Mouse (Mus musculus) neural tube, embryonic 14.5 days (tissue): ENCODE data around the gene Ints7. TPM values are rescaled to one million over a fixed set of nuclear protein-coding genes. Genes with fewer than 3 reads are reported as not detected.

Experiments used
- ATAC-seq: fragments of 200-750 bp; cut with Nextera tagmentation; 2 replicates; pipeline ENCODE4 v1.8.0; 2017; ENCODE audit warnings: low read depth, mild to moderate bottlenecking, moderate TSS enrichment, moderate library complexity
- H3K27ac ChIP-seq: fragments of 300-500 bp; sonication (generic); 2 replicates; pipeline ENCODE4 v1.5.1; 2014; ENCODE audit warnings: low read depth, mild to moderate bottlenecking, control low read depth, low read length, moderate library complexity, mixed read lengths
- H3K27me3 ChIP-seq: fragments of 300-500 bp; sonication (generic); 2 replicates; pipeline ENCODE4 v1.6.1; 2014; ENCODE audit warnings: low read length; ENCODE audit not compliant: control insufficient read depth, insufficient read depth
- H3K36me3 ChIP-seq: fragments of 300-500 bp; sonication (generic); 2 replicates; pipeline ENCODE4 v1.6.1; 2014; ENCODE audit warnings: low read length, mixed read lengths; ENCODE audit not compliant: control insufficient read depth, insufficient read depth
- H3K4me1 ChIP-seq: fragments of 300-500 bp; sonication (generic); 2 replicates; pipeline ENCODE4 v1.6.1; 2014; ENCODE audit warnings: low read length; ENCODE audit not compliant: control insufficient read depth, insufficient read depth
- H3K4me2 ChIP-seq: fragments of 300-500 bp; sonication (generic); 2 replicates; pipeline ENCODE4 v1.6.1; 2014; ENCODE audit warnings: mild to moderate bottlenecking, low read depth, low read length, control low read depth
- H3K4me3 ChIP-seq: fragments of 300-500 bp; sonication (generic); 2 replicates; pipeline ENCODE4 v1.5.1; 2014; ENCODE audit warnings: low read depth, low read length, control low read depth, mixed read lengths
- H3K9ac ChIP-seq: fragments of 300-500 bp; sonication (generic); replicated peaks from 2 replicates; pipeline ENCODE4 v1.6.1; 2014; ENCODE audit warnings: low read depth, mild to moderate bottlenecking, control low read depth, low read length, mixed read lengths
- H3K9me3 ChIP-seq: fragments of 300-500 bp; sonication (generic); 2 replicates; pipeline ENCODE4 v1.6.1; 2016; ENCODE audit warnings: low read length; ENCODE audit not compliant: control insufficient read depth
- WGBS: fragments of 180-500 bp; shearing (Covaris S2); extraction: QIAGEN DNeasy Blood & Tissue Kit; methylation state at CpG from one replicate; pipeline ENCODE4 v1.1.7; 2014; 5-methylcytosine and 5-hydroxymethylcytosine counted together
- polyA plus RNA-seq: library from polyadenylated mRNA; unstranded; fragments of >200 nt; fragmentation: Nextera tagmentation; extraction: Ambion mirVana; gene quantifications from 2 replicates; pipeline ENCODE4 v1.2.1, GENCODE M21; 2014

The Ints7 gene
- polyA plus RNA-seq, 1 experiment from 2014 or later, result 37.6 TPM

GRCm38 (mm10) chr1:191647590-191647989 lies 72.2 kb downstream of the Ints7 start:
- H3K27ac ChIP-seq, result no peak overlapping the region
- H3K4me1 ChIP-seq, result no peaks in the 10 kb centered on the region
- WGBS, result 82% methylated on average over 3 of the region's 3 CpGs
- H3K4me3 ChIP-seq, result no peak overlapping the region
- no peaks in the 10 kb centered on the region for H3K9me3 ChIP-seq
- no peaks in the 10 kb centered on the region for H3K36me3 ChIP-seq
- H3K27me3 ChIP-seq, result no peaks in the 10 kb centered on the region
- no peak overlapping the region for H3K9ac ChIP-seq
- ATAC-seq, result no peak
- H3K4me2 ChIP-seq, result no peak overlapping the region

GRCm38 (mm10) chr1:191659441-191659840 lies 84.0 kb downstream of the Ints7 start:
- ATAC-seq, result no peak
- Histone ChIP-seq H3K4me2 (no peak overlapping the region), H3K9me3 (no peaks in the 10 kb centered on the region), H3K4me3 (no peak overlapping the region), H3K27ac (no peak overlapping the region), H3K4me1 (no peaks in the 10 kb centered on the region), H3K36me3 (no peaks in the 10 kb centered on the region), H3K9ac (no peak overlapping the region), H3K27me3 (no peaks in the 10 kb centered on the region)
- WGBS, result 80% methylated on average over 3 of the region's 3 CpGs

- no peaks in the 10 kb centered on the region for H3K4me1 ChIP-seq
- no peak for ATAC-seq
- H3K36me3 ChIP-seq, result no peaks in the 10 kb centered on the region
- no peak overlapping the region for H3K27ac ChIP-seq
- no peak overlapping the region for H3K9ac ChIP-seq
- no peaks in the 10 kb centered on the region for H3K27me3 ChIP-seq
- H3K4me3 ChIP-seq, result no peak overlapping the region
- no peak overlapping the region for H3K4me2 ChIP-seq
- H3K9me3 ChIP-seq, result no peaks in the 10 kb centered on the region
- 52% methylated on average over 8 of the region's 8 CpGs for WGBS
These were observed 85.8 kb downstream of the Ints7 start for GRCm38 (mm10) chr1:191661019-191661796.

GRCm38 (mm10) chr1:191662178-191662898 lies 86.9 kb downstream of the Ints7 start:
- no peaks in the 10 kb centered on the region for H3K36me3 ChIP-seq
- ATAC-seq, result no peak
- no peak overlapping the region for H3K9ac ChIP-seq
- WGBS, result 79% methylated on average over 9 of the region's 9 CpGs
- H3K27me3 ChIP-seq, result no peaks in the 10 kb centered on the region
- no peak overlapping the region for H3K4me2 ChIP-seq
- H3K9me3 ChIP-seq, result no peaks in the 10 kb centered on the region
- no peak overlapping the region for H3K27ac ChIP-seq
- no peaks in the 10 kb centered on the region for H3K4me1 ChIP-seq
- H3K4me3 ChIP-seq, result no peak overlapping the region

- Histone ChIP-seq H3K27me3 (no peaks in the 10 kb centered on the region), H3K4me2 (no peak overlapping the region), H3K4me1 (no peaks in the 10 kb centered on the region), H3K9ac (no peak overlapping the region), H3K4me3 (no peak overlapping the region), H3K36me3 (no peaks in the 10 kb centered on the region), H3K9me3 (no peaks in the 10 kb centered on the region), H3K27ac (no peak overlapping the region)
- WGBS, result 74% methylated on average over 8 of the region's 8 CpGs
- ATAC-seq, result no peak
These were observed 87.6 kb downstream of the Ints7 start for GRCm38 (mm10) chr1:191662899-191663500.

- no peaks in the 10 kb centered on the region for H3K4me1 ChIP-seq
- no peak overlapping the region for H3K4me3 ChIP-seq
- H3K27ac ChIP-seq, result no peak overlapping the region
- no peaks in the 10 kb centered on the region for H3K36me3 ChIP-seq
- ATAC-seq, result no peak
- WGBS, result 90% methylated on average over 6 of the region's 6 CpGs
- no peak overlapping the region for H3K4me2 ChIP-seq
- no peaks in the 10 kb centered on the region for H3K9me3 ChIP-seq
- no peaks in the 10 kb centered on the region for H3K27me3 ChIP-seq
- H3K9ac ChIP-seq, result no peak overlapping the region
These were observed 88.2 kb downstream of the Ints7 start for GRCm38 (mm10) chr1:191663603-191664002.

- 81% methylated on average over 11 of the region's 11 CpGs for WGBS
- no peaks in the 10 kb centered on the region for H3K4me1 ChIP-seq
- H3K9me3 ChIP-seq, result no peaks in the 10 kb centered on the region
- H3K36me3 ChIP-seq, result no peaks in the 10 kb centered on the region
- no peak overlapping the region for H3K27ac ChIP-seq
- no peak overlapping the region for H3K4me2 ChIP-seq
- no peak overlapping the region for H3K4me3 ChIP-seq
- no peak for ATAC-seq
- H3K27me3 ChIP-seq, result no peaks in the 10 kb centered on the region
- H3K9ac ChIP-seq, result no peak overlapping the region
These were observed 90.9 kb downstream of the Ints7 start for GRCm38 (mm10) chr1:191666351-191666750.

- Histone ChIP-seq H3K27me3 (no peaks in the 10 kb centered on the region), H3K36me3 (no peaks in the 10 kb centered on the region), H3K9me3 (no peaks in the 10 kb centered on the region), H3K27ac (no peak overlapping the region), H3K4me3 (no peak overlapping the region), H3K4me2 (no peak overlapping the region), H3K9ac (no peak overlapping the region), H3K4me1 (no peaks in the 10 kb centered on the region)
- WGBS, result 71% methylated on average over 9 of the region's 9 CpGs
- ATAC-seq, result peak; percentile 56; the same call in 1 of the 2 replicates
These were observed 92.6 kb downstream of the Ints7 start for GRCm38 (mm10) chr1:191668030-191668429.
